Mouse (Mus musculus) brown adipose tissue, adult 24 weeks (tissue): ENCODE results near the gene Nat9. TPM values are rescaled to one million over a fixed set of nuclear protein-coding genes. Genes with fewer than 3 reads are reported as not detected.

ENCODE experiments used
- polyA plus RNA-seq: library from polyadenylated mRNA; stranded (reverse); fragments of >200 nt; gene quantifications from 2 replicates; pipeline ENCODE4 v1.2.4, GENCODE M21; 2012; ENCODE audit not compliant: missing spikeins, insufficient read depth, insufficient read length

Nat9 gene
- polyA plus RNA-seq, 1 experiment: 29.3 TPM

Other genes with a start within 250 kb of the Nat9 start
- not detected in 2 replicates for gene Cd300c, start 218.7 kb downstream of the Nat9 start, polyA plus RNA-seq
- gene Cd300ld, start 197.9 kb downstream of the Nat9 start, polyA plus RNA-seq: 2.3 and 6.2 TPM in 2 replicates
- 1.7 and 2.1 TPM in 2 replicates for gene Cd300c2, start 186.0 kb downstream of the Nat9 start, polyA plus RNA-seq
- not detected in 2 replicates for gene Cd300ld2, start 171.7 kb downstream of the Nat9 start, polyA plus RNA-seq
- gene Cd300ld4, start 160.8 kb downstream of the Nat9 start, polyA plus RNA-seq: 3.8 TPM in 1 of 2 replicates, not detected in the other
- 1.5 and 3.8 TPM in 2 replicates for gene Cd300ld5, start 150.1 kb downstream of the Nat9 start, polyA plus RNA-seq
- 5.7 and 13.3 TPM in 2 replicates for gene Cd300ld3, start 139.4 kb downstream of the Nat9 start, polyA plus RNA-seq
- not detected in 2 replicates for gene Cd300e, start 125.7 kb downstream of the Nat9 start, polyA plus RNA-seq
- 0.79 and 1.2 TPM in 2 replicates for gene Rab37, start 96.4 kb downstream of the Nat9 start, polyA plus RNA-seq
- 0.28 TPM in 1 of 2 replicates, not detected in the other for gene Cd300lf, start 53.9 kb downstream of the Nat9 start, polyA plus RNA-seq
- 5.3 and 5.9 TPM in 2 replicates for gene Slc9a3r1, start 24.5 kb downstream of the Nat9 start, polyA plus RNA-seq
- 8.5 and 8.8 TPM in 2 replicates for gene Tmem104, start 372 bp downstream of the Nat9 start, polyA plus RNA-seq
- not detected in 2 replicates for gene Grin2c, start 79.4 kb upstream of the Nat9 start, polyA plus RNA-seq
- 10.9 and 12.7 TPM in 2 replicates for gene Fdxr, start 89.2 kb upstream of the Nat9 start, polyA plus RNA-seq
- gene Fads6, start 109.8 kb upstream of the Nat9 start, polyA plus RNA-seq: 0.40 and 0.67 TPM in 2 replicates
- gene Otop2, start 119.3 kb upstream of the Nat9 start, polyA plus RNA-seq: not detected in 2 replicates
- gene Ush1g, start 134.2 kb upstream of the Nat9 start, polyA plus RNA-seq: not detected in 2 replicates
- not detected in 2 replicates for gene Otop3, start 146.9 kb upstream of the Nat9 start, polyA plus RNA-seq
- gene Hid1, start 179.9 kb upstream of the Nat9 start, polyA plus RNA-seq: 0.83 and 2.7 TPM in 2 replicates
- 1.9 and 2.1 TPM in 2 replicates for gene Cdr2l, start 194.1 kb upstream of the Nat9 start, polyA plus RNA-seq
- 129 and 138 TPM in 2 replicates for gene Mrpl58, start 215.9 kb upstream of the Nat9 start, polyA plus RNA-seq
- 2,910 and 3,016 TPM in 2 replicates for gene Atp5h, start 232.1 kb upstream of the Nat9 start, polyA plus RNA-seq
- 35.3 and 41.1 TPM in 2 replicates for gene Kctd2, start 232.3 kb upstream of the Nat9 start, polyA plus RNA-seq